Mouse (Mus musculus): ENCODE data around the gene Eml4.

DNA sequence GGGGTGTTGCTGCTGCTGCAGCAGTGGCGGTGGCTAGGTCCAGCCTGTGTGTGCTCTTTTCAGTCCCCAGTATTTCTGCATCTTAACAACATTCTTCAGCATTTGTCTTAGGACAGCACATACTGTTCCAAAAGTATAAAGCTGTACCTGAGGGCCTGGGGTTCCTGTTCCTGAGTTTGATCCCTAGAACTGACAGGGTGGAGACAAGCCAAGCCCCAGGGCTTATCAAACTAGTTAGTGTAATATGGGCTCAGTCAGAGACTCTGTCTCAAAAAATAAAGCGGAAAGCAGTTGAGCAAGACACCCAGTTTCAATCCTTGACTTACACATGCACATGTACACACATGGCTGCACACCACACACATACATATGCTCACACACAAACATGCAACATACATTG is 34.2 kb downstream of the Eml4 start:
- no peak for TF ChIP-seq CTCF (IDR thresholded peaks at IDR 0.05; ENCODE audit: low read depth, low read length)
- TF ChIP-seq POLR2A (IDR thresholded peaks at IDR 0.05; ENCODE audit: insufficient read depth, low read length) = no peak
- TF ChIP-seq EP300 (IDR thresholded peaks at IDR 0.05; ENCODE audit: insufficient read depth, low read depth, low read length) = no peak
